Mouse (Mus musculus): ENCODE data around the gene Gal3st1. TPM values are rescaled to one million over a fixed set of nuclear protein-coding genes. Genes with fewer than 3 reads are reported as not detected.
A peak's percentile ranks its signal among the peaks of the same experiment; 100 is the strongest.

Gene Gal3st1
- polyA plus RNA-seq, 1 experiment from 2014 or later = 2.5 TPM

DNA sequence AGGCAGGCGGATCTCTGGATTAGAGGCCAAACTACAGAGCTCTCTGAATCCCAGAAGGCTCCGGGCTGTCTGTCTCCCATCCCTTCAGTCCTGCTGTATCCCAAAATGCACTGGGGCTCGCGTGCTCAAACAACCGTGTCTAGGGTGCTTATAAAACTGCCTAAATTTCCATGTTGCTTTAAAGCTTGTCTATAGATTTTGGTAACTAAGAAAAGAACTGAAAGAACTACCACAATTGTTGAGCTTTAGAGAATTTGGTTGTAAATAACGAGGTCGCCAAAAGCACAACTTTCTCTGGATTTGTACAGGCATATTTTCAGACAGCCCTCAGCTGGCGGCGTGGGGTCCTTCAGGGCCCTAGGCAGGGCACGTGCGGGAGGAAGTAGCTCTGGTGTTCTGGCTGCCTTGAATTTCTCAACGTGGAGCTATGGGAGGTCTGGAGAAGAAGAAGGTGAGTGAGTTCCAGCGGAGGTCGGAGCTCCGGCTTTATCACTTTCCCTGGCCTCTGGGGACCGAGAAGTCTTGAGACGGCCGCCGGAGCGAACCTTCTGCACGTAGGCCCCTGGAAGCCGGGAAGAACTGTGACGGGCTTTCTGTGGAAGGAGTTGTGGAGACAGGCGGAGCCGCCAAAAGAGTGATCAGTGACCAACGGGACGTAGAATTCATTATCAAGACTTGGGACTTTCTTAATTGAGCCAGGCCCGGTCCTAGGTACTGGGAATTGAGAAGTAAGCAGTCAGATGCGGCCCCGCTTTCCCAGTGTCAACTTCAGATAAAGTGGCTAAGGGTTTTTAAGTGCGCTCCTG lies 19.6 kb upstream of the Gal3st1 start, which contains the start of gene Pes1:
Gene Pes1 (plus strand): TSS at position 366 of the 806 bp plus-strand sequence.
- under 1% methylated on average over 31 of the region's 31 CpGs for WGBS
- Histone ChIP-seq H3K27ac (no peak within 1 kb of the TSS), H3K4me2 (replicated peaks) (peak within 1 kb of the TSS; percentile 90), H3K4me1 (peaks cover 8% of the 10 kb centered on the region), H3K4me3 (peak within 1 kb of the TSS; percentile 83), H3K27me3 (replicated peaks) (no peaks in the 10 kb centered on the region), H3K9me3 (no peaks in the 10 kb centered on the region), H3K36me3 (peaks cover 6% of the 10 kb centered on the region), H3K9ac (peak within 1 kb of the TSS; percentile 68)
- ATAC-seq (ENCODE audit: low FRiP score, low read depth) = peak; percentile 96

DNA sequence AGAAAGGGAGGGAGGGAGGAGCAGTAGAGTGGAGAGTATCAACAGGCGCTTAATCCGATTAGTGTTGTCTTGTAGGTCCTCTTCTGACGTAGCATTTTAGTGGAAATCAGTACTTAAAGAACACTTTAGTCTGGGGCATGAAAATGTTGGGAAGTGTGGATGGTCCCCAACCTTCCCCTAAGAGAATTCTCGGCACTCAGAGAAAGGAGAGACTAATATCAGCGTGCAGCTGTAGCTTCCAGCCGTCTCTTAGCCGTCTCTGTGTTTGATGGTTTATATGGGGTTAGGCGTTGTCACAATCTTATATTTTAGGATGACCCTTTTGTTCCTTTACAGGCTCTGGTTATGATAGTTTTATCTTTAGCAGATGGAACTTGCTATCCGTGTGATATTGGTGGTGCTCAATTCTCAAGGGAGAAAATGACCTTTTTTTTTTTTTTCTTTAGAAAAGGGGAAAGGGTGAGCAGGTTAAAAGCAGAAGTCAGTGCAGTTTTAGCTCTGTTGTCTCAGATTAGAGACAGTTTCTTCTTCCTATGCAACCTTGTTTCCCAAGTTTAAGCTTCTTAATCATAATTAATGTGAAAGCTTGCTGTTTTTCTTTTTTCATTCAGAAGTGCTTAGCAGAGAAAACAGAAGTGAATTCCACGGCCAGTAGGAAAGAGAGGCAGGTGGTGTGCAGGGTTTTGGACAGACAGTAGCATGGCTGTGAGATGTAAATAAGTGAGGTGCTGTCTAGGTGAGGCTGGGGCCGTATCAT lies 18.8 kb upstream of the Gal3st1 start:
- Histone ChIP-seq H3K27me3 (replicated peaks) (no peaks in the 10 kb centered on the region), H3K4me2 (replicated peaks) (peak overlapping the region; percentile 90), H3K27ac (no peak overlapping the region), H3K4me3 (peak overlapping the region; percentile 83), H3K9ac (peak overlapping the region; percentile 68), H3K9me3 (no peaks in the 10 kb centered on the region), H3K36me3 (peaks cover 13% of the 10 kb centered on the region), H3K4me1 (peaks cover 8% of the 10 kb centered on the region)
- ATAC-seq (ENCODE audit: low FRiP score, low read depth) = no peak
- 16% methylated on average over 11 of the region's 11 CpGs for WGBS

- ATAC-seq (ENCODE audit: low FRiP score, low read depth) = no peak
- WGBS = 84% methylated on average over 3 of the region's 3 CpGs
- no peaks in the 10 kb centered on the region for H3K27me3 ChIP-seq (replicated peaks)
- H3K4me3 ChIP-seq = no peak overlapping the region
- H3K9me3 ChIP-seq = no peaks in the 10 kb centered on the region
- H3K4me2 ChIP-seq (replicated peaks) = no peak overlapping the region
- H3K9ac ChIP-seq = no peak overlapping the region
- no peak overlapping the region for H3K27ac ChIP-seq
- H3K36me3 ChIP-seq = peaks cover 65% of the 10 kb centered on the region
- H3K4me1 ChIP-seq = peaks cover 3% of the 10 kb centered on the region
Observed at GRCm38 (mm10) chr11:3969837-3970236, 13.6 kb upstream of the Gal3st1 start.

DNA sequence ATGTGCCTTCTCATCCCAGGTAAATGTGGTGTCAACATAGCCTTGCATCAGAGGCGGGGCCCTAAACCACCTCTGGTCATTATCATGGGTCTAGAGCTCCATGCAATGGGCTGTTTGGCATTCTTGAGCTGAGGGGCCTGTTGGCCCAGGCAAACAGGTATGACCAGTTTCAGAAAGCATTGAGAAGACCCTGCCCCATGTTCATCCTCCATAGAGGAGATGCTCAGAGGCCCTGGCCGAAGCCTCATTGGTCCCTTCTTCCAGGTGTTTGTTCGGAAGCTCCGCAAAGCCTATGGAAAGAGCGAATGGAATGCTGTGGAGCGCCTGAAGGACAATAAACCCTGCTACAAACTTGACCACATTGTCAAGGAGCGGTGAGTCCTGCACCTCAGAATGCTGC lies 13.1 kb upstream of the Gal3st1 start:
- no peak overlapping the region for H3K4me2 ChIP-seq (replicated peaks)
- H3K9ac ChIP-seq = no peak overlapping the region
- H3K27me3 ChIP-seq (replicated peaks) = no peaks in the 10 kb centered on the region
- no peaks in the 10 kb centered on the region for H3K9me3 ChIP-seq
- no peak for ATAC-seq (ENCODE audit: low FRiP score, low read depth)
- H3K4me1 ChIP-seq = no peaks in the 10 kb centered on the region
- H3K36me3 ChIP-seq = peaks cover 71% of the 10 kb centered on the region
- H3K27ac ChIP-seq = no peak overlapping the region
- H3K4me3 ChIP-seq = no peak overlapping the region
- 95% methylated on average over 7 of the region's 7 CpGs for WGBS

DNA sequence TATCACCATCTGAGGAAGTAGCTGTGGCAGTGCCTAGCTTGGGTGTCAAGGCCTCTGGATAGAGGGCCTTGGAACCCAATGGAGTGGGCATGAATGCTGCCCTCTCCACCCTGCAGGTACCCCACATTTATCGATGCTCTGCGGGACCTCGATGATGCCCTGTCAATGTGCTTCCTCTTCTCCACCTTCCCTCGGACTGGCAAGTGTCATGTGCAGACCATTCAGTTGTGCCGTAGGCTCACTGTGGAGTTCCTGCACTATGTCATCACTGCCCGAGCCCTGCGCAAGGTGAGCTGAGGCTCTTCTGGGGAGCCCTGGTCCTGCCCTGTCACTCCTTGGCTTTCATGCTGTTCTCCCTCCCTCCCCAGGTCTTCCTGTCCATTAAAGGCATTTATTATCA lies 10.4 kb upstream of the Gal3st1 start:
- no peak overlapping the region for H3K4me3 ChIP-seq
- H3K27me3 ChIP-seq (replicated peaks) = no peaks in the 10 kb centered on the region
- peaks cover 97% of the 10 kb centered on the region for H3K36me3 ChIP-seq
- no peaks in the 10 kb centered on the region for H3K4me1 ChIP-seq
- ATAC-seq (ENCODE audit: low FRiP score, low read depth) = no peak
- H3K9me3 ChIP-seq = no peaks in the 10 kb centered on the region
- no peak overlapping the region for H3K4me2 ChIP-seq (replicated peaks)
- WGBS = 97% methylated on average over 7 of the region's 7 CpGs
- no peak overlapping the region for H3K9ac ChIP-seq
- no peak overlapping the region for H3K27ac ChIP-seq

DNA sequence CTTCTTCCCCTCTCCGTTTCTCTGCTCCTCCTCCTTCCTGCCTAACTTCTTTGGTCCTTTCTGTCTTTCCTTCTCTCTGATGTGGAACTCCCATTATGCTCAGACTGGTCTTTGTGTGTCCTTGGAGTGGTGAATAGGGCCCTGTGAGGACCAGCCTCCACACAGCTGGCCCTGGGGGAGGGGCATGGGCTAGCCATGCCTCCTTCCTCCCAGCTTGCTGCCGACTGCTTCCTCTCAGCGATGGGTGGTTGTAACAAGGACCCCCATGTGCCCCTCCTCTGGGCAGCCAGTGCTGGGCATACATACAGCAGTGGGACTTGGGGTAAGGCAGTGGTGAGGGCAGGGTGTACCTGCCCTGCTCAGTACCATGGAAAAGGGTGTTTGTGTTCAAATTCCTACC lies 9.1 kb upstream of the Gal3st1 start:
- 45% methylated on average over 3 of the region's 3 CpGs for WGBS
- no peak overlapping the region for H3K4me2 ChIP-seq (replicated peaks)
- peaks cover 100% of the 10 kb centered on the region for H3K36me3 ChIP-seq
- no peak overlapping the region for H3K27ac ChIP-seq
- no peaks in the 10 kb centered on the region for H3K9me3 ChIP-seq
- no peak for ATAC-seq (ENCODE audit: low FRiP score, low read depth)
- H3K4me1 ChIP-seq = no peaks in the 10 kb centered on the region
- no peak overlapping the region for H3K9ac ChIP-seq
- no peaks in the 10 kb centered on the region for H3K27me3 ChIP-seq (replicated peaks)
- no peak overlapping the region for H3K4me3 ChIP-seq

DNA sequence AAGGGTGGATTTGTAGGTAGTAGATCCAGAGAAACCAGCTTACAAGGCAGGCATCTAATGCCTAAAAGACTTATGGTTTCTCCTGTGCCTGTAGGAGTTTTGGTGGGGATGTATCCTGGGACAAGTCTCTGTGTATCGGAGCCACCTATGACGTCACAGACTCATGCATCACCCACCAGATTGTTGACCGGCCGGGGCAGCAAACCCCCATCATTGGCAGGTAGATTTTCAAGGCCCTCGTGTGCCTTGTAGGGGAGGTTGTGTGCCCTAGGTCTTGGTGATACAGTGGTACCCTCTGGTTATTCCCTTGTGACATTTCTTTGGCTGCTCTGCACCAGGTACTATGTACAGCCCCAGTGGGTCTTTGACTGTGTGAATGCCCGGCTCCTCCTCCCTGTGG lies 6.8 kb upstream of the Gal3st1 start, which contains the start of gene 4930556J24Rik:
Gene 4930556J24Rik (minus strand): TSS at position 101 of the 400 bp plus-strand sequence.
- no peak for ATAC-seq (ENCODE audit: low FRiP score, low read depth)
- Histone ChIP-seq H3K36me3 (peaks cover 96% of the 10 kb centered on the region), H3K27me3 (replicated peaks) (no peaks in the 10 kb centered on the region), H3K4me2 (replicated peaks) (no peak within 1 kb of the TSS), H3K9ac (no peak within 1 kb of the TSS), H3K4me3 (no peak within 1 kb of the TSS), H3K27ac (no peak within 1 kb of the TSS), H3K4me1 (no peaks in the 10 kb centered on the region), H3K9me3 (no peaks in the 10 kb centered on the region)
- WGBS = 95% methylated on average over 6 of the region's 6 CpGs

DNA sequence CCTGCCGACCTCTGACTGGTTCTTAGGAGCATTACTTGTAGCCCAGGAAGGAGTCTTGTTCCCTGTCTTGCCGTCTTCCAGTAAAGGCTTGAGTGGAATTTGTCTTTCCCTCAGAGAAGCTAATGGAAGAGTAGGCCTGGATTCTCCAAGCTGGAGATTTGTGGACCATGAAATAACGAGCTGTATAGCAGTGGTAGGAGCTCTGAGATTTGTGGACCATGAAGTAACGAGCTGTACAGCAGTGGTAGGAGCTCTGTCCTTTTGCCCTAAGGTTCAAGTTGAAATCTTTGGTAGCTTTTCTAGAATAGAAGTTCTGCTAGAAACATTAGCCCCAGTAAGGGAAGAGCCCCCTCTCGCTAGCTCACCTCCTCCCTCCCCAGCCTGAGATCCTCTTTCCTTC lies 5.0 kb upstream of the Gal3st1 start:
- WGBS = 94% methylated on average over 5 of the region's 5 CpGs
- no peak overlapping the region for H3K9ac ChIP-seq
- H3K9me3 ChIP-seq = no peaks in the 10 kb centered on the region
- H3K4me2 ChIP-seq (replicated peaks) = no peak overlapping the region
- H3K4me1 ChIP-seq = peaks cover 5% of the 10 kb centered on the region
- H3K36me3 ChIP-seq = peaks cover 79% of the 10 kb centered on the region
- ATAC-seq (ENCODE audit: low FRiP score, low read depth) = no peak
- H3K27ac ChIP-seq = no peak overlapping the region
- H3K27me3 ChIP-seq (replicated peaks) = no peaks in the 10 kb centered on the region
- H3K4me3 ChIP-seq = no peak overlapping the region

DNA sequence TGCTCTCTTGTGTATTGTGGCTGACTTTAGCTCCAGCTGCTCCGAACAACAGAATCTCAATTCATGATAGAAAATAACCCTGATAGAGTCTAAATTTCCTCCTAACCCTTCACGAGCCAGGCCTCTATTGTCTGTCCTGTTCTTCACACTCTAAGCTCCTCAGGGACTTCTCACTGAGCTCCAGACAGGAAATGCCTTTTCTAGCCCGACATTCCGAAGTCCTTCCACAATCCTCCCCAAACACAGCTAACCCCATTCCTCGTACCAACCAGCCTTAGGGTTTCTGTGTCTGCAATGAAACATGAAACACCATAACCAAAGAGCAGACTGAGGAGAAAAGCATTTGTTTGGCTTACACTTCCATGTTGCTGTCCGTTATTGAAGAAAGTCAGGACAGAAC lies 1.9 kb upstream of the Gal3st1 start:
- no peak for ATAC-seq (ENCODE audit: low FRiP score, low read depth)
- WGBS = 79% methylated on average over 6 of the region's 6 CpGs
- Histone ChIP-seq H3K9me3 (no peaks in the 10 kb centered on the region), H3K9ac (no peak overlapping the region), H3K4me1 (peaks cover 15% of the 10 kb centered on the region), H3K4me2 (replicated peaks) (no peak overlapping the region), H3K36me3 (peaks cover 48% of the 10 kb centered on the region), H3K27ac (no peak overlapping the region), H3K4me3 (no peak overlapping the region), H3K27me3 (replicated peaks) (peaks cover 10% of the 10 kb centered on the region)

GRCm38 (mm10) chr11:3982275-3983209 lies 894 bp upstream of the Gal3st1 start:
- Histone ChIP-seq H3K27me3 (replicated peaks) (peaks cover 10% of the 10 kb centered on the region), H3K9ac (no peak overlapping the region), H3K36me3 (peaks cover 38% of the 10 kb centered on the region), H3K9me3 (no peaks in the 10 kb centered on the region), H3K4me3 (no peak overlapping the region), H3K4me1 (peaks cover 15% of the 10 kb centered on the region), H3K4me2 (replicated peaks) (peak overlapping the region; percentile 78), H3K27ac (no peak overlapping the region)
- WGBS = 71% methylated on average over 7 of the region's 7 CpGs
- no peak for ATAC-seq (ENCODE audit: low FRiP score, low read depth)

GRCm38 (mm10) chr11:3983863-3984745 lies 668 bp downstream of the Gal3st1 start:
- peaks cover 15% of the 10 kb centered on the region for H3K4me1 ChIP-seq
- ATAC-seq (ENCODE audit: low FRiP score, low read depth) = peak; percentile 54
- H3K27me3 ChIP-seq (replicated peaks) = peaks cover 10% of the 10 kb centered on the region
- peak overlapping the region; percentile 78 for H3K4me2 ChIP-seq (replicated peaks)
- no peak overlapping the region for H3K27ac ChIP-seq
- WGBS = 8% methylated on average over 15 of the region's 15 CpGs
- peak overlapping the region; percentile 37 for H3K4me3 ChIP-seq
- peak overlapping the region; percentile 56 for H3K9ac ChIP-seq
- no peaks in the 10 kb centered on the region for H3K9me3 ChIP-seq
- peaks cover 22% of the 10 kb centered on the region for H3K36me3 ChIP-seq
